24 mouse cellular contexts compared by ENCODE assay signal in the genomic region with DNA sequence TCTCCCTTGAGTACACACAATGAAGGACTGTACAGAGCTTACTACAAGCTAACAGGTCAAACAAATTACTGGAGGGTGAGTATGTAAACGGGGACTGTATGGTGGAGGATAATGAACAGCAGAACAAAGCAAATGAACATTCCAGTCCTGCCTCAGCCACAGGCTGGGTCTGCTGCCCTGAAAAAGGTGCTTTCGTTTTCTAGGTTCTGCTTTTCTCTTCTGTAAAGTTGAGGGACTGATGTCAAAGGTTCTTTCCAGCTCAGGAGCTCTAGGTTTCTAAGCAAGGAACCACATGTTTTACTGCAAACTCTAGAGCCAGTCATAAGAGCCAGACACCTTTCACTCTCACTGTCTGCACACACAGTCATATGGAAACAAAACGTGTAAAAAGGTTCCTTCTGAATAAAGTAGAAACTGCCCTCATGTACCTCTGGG.
DNase-seq lines count a peak whose midpoint lies in the region; ATAC-seq lines count a peak whose summit lies in the region.
"Had no signal": no experiment of that assay in that cellular context is flagged by ENCODE, and none has a peak within 500 bp of the region (broad histone marks: within the 10 kb centered on the region; RNA-seq: fewer than 3 reads in every experiment).

No protein-coding gene starts in this region.

- H3K9me3 ChIP-seq in forebrain, embryonic 15.5 days: no peaks in the 10 kb centered on the region
- no peaks in the 10 kb centered on the region for H3K9me3 ChIP-seq in midbrain, embryonic 11.5 days (ENCODE audit: control insufficient read depth, low read length)
- H3K9me3 ChIP-seq: heart, embryonic 15.5 days; limb, embryonic 10.5 days; midbrain, embryonic 10.5 days had no signal

- no peaks in the 10 kb centered on the region for H3K36me3 ChIP-seq in forebrain, embryonic 15.5 days
- H3K36me3 ChIP-seq in midbrain, embryonic 11.5 days (ENCODE audit: control insufficient read depth, insufficient read depth, low read length): no peaks in the 10 kb centered on the region
- H3K36me3 ChIP-seq: heart, embryonic 15.5 days; limb, embryonic 10.5 days; midbrain, embryonic 10.5 days had no signal

- H3K9ac ChIP-seq in forebrain, embryonic 15.5 days (replicated peaks): no peak overlapping the region
- no peak overlapping the region for H3K9ac ChIP-seq in midbrain, embryonic 11.5 days (ENCODE audit: low read length)
- H3K9ac ChIP-seq: heart, embryonic 15.5 days; liver, postnatal 0 days had no signal

- WGBS in forebrain, embryonic 15.5 days: 50% methylated on average over 3 of the region's 3 CpGs
- WGBS in midbrain, embryonic 11.5 days: 67% methylated on average over 3 of the region's 3 CpGs

- H3K4me3 ChIP-seq in forebrain, embryonic 15.5 days: no peak overlapping the region
- no peak overlapping the region for H3K4me3 ChIP-seq in midbrain, embryonic 11.5 days (ENCODE audit: low read depth, low read length)
- H3K4me3 ChIP-seq: erythroblast, embryonic 14.5 days; heart, adult 2 months; heart, embryonic 15.5 days; limb, embryonic 10.5 days; midbrain, embryonic 10.5 days had no signal

- no peak overlapping the region for H3K27ac ChIP-seq in forebrain, embryonic 15.5 days (replicated peaks)
- no peak overlapping the region for H3K27ac ChIP-seq in midbrain, embryonic 11.5 days (ENCODE audit: low read depth, low read length)
- H3K27ac ChIP-seq: heart, adult 2 months; heart, embryonic 15.5 days; kidney, postnatal 0 days; limb, embryonic 10.5 days; midbrain, embryonic 10.5 days had no signal

- H3K27me3 ChIP-seq in forebrain, embryonic 15.5 days: no peaks in the 10 kb centered on the region
- no peaks in the 10 kb centered on the region for H3K27me3 ChIP-seq in midbrain, embryonic 11.5 days (ENCODE audit: control insufficient read depth, insufficient read depth, low read length)
- H3K27me3 ChIP-seq: heart, embryonic 15.5 days had no signal

- peak; percentile 72 for ATAC-seq in common myeloid progenitor, adult 5-6 weeks (replicated peaks; ENCODE audit: low read depth, poor library complexity, severe bottlenecking)
- no peak for ATAC-seq in forebrain, embryonic 15.5 days (replicated peaks)
- ATAC-seq in midbrain, embryonic 11.5 days (ENCODE audit: low FRiP score): no peak
- ATAC-seq: forebrain, embryonic 14.5 days; hindbrain, embryonic 16.5 days; liver, postnatal 0 days had no signal

- H3K4me2 ChIP-seq in forebrain, embryonic 15.5 days (replicated peaks): no peak overlapping the region
- H3K4me2 ChIP-seq in midbrain, embryonic 11.5 days: no peak overlapping the region
- H3K4me2 ChIP-seq: heart, embryonic 15.5 days had no signal

- peak; percentile 45 for DNase-seq in CD4-positive, CD25-positive, alpha-beta regulatory T cell, adult 2 months (ENCODE audit: low read depth, low spot score)
- DNase-seq in ES-CJ7 (ENCODE audit: low read depth, low spot score): peak; percentile 24
- peak; percentile 8 for DNase-seq in naive thymus-derived CD4-positive, alpha-beta T cell, adult 2 months (ENCODE audit: low read depth)
- no peak for DNase-seq in layer of hippocampus, adult 18-20 months (ENCODE audit: low spot score in 2 of 2)
- DNase-seq in midbrain, embryonic 11.5 days (ENCODE audit: low spot score, missing footprints): no peak
- DNase-seq: adrenal gland, adult 2 months; cerebellum, adult 2 months; gastrocnemius, postnatal 14 days; heart, adult 2 months; heart, postnatal 4 days; kidney, adult 18-20 months; liver, postnatal 0 days; lung, postnatal 14 days; right cerebral cortex, postnatal 4 days; thymus, postnatal 25 days had no signal

- H3K4me1 ChIP-seq in forebrain, embryonic 15.5 days: no peaks in the 10 kb centered on the region
- H3K4me1 ChIP-seq in midbrain, embryonic 11.5 days (ENCODE audit: control insufficient read depth, insufficient read depth, low read length): no peaks in the 10 kb centered on the region
- H3K4me1 ChIP-seq: heart, embryonic 15.5 days; limb, embryonic 10.5 days; midbrain, embryonic 10.5 days had no signal

Comparison
In these comparisons a context has a peak if more than half of its experiments do, and no peak if none do; other contexts are left out.
1. DNase-seq: peak in CD4-positive, CD25-positive, alpha-beta regulatory T cell, adult 2 months (single experiment), ES-CJ7 (single experiment) and naive thymus-derived CD4-positive, alpha-beta T cell, adult 2 months (single experiment); none in layer of hippocampus, adult 18-20 months (0 of 2) and midbrain, embryonic 11.5 days (single experiment).